Comparison of ENCODE assay signal across 24 mouse cellular contexts in the genomic region with DNA sequence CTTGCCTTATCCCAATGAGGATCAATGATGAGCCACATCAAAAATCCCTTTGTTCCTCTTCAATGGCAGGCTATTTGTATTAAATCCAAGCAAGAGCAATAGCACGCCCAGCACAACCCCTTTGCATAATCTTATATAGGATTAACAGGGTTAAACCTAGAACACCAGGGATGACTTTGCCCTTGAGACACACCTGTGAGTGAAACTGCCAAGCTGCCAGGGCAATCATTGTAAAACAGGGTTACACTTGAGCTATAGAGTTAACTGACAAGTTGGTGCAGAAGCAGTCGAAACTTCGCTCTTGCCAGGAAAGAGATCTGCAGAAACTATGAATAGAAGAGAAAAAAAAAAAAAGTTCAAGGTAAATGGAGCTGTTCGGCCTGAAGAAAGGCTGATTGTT.
DNase-seq lines count a peak whose midpoint lies in the region; ATAC-seq and TF ChIP-seq lines count a peak whose summit lies in the region.
"Had no signal": no experiment of that assay in that cellular context is flagged by ENCODE, and none has a peak within 500 bp of the region (broad histone marks: within the 10 kb centered on the region; RNA-seq: fewer than 3 reads in every experiment).

No protein-coding gene starts in this region.

- H3K36me3 ChIP-seq in forebrain, embryonic 13.5 days (ENCODE audit: poor library complexity, severe bottlenecking) = no peaks in the 10 kb centered on the region
- no peaks in the 10 kb centered on the region for H3K36me3 ChIP-seq in forebrain, embryonic 11.5 days (ENCODE audit: control insufficient read depth, insufficient read depth, low read length)
- H3K36me3 ChIP-seq in intestine, embryonic 16.5 days (ENCODE audit: control insufficient read depth, insufficient read depth, low read length) = no peaks in the 10 kb centered on the region
- no peaks in the 10 kb centered on the region for H3K36me3 ChIP-seq in stomach, postnatal 0 days (ENCODE audit: control insufficient read depth, insufficient read depth, low read length)
- H3K36me3 ChIP-seq: heart, embryonic 13.5 days; hindbrain, embryonic 12.5 days; limb, embryonic 13.5 days; liver, embryonic 13.5 days; midbrain, embryonic 13.5 days had no signal

- H3K4me1 ChIP-seq in forebrain, embryonic 13.5 days = no peaks in the 10 kb centered on the region
- H3K4me1 ChIP-seq in forebrain, embryonic 11.5 days (replicated peaks; ENCODE audit: control insufficient read depth, insufficient read depth, low read length) = no peaks in the 10 kb centered on the region
- H3K4me1 ChIP-seq in embryonic fibroblast, embryonic 13.5 days (ENCODE audit: control insufficient read depth, insufficient read depth, low read length) = peaks cover 15% of the 10 kb centered on the region
- H3K4me1 ChIP-seq in intestine, embryonic 16.5 days (ENCODE audit: control insufficient read depth, insufficient read depth, low read length) = no peaks in the 10 kb centered on the region
- H3K4me1 ChIP-seq in stomach, postnatal 0 days (replicated peaks; ENCODE audit: control insufficient read depth, insufficient read depth) = no peaks in the 10 kb centered on the region
- H3K4me1 ChIP-seq: hindbrain, embryonic 12.5 days; liver, embryonic 13.5 days; megakaryocyte, embryonic 14.5 days; midbrain, embryonic 13.5 days had no signal

- no peak for DNase-seq in forebrain, embryonic 11.5 days (ENCODE audit: low spot score)
- no peak for DNase-seq in stomach, postnatal 0 days (ENCODE audit: low spot score)
- no peak for DNase-seq in spleen, postnatal 14 days (ENCODE audit: low spot score in 2 of 2)
- no peak for DNase-seq in spleen, postnatal 10 days (ENCODE audit: low spot score in 2 of 2)
- DNase-seq: adrenal gland, postnatal 25 days; cerebellum, postnatal 10 days; gastrocnemius, postnatal 10 days; heart, adult 18-20 months; kidney, adult 2 months; layer of hippocampus, postnatal 36 days; liver, embryonic 13.5 days; lung, adult 2 months; lung, postnatal 14 days; thymus, postnatal 36 days had no signal

- H3K9ac ChIP-seq in forebrain, embryonic 13.5 days = no peak overlapping the region
- no peak overlapping the region for H3K9ac ChIP-seq in forebrain, embryonic 11.5 days (ENCODE audit: low read length)
- H3K9ac ChIP-seq in intestine, embryonic 16.5 days (ENCODE audit: low read depth, low read length) = no peak overlapping the region
- no peak overlapping the region for H3K9ac ChIP-seq in stomach, postnatal 0 days (ENCODE audit: low read length)
- H3K9ac ChIP-seq: heart, embryonic 13.5 days; hindbrain, embryonic 12.5 days; limb, embryonic 13.5 days; liver, embryonic 13.5 days; midbrain, embryonic 13.5 days had no signal

- no peak overlapping the region for H3K27ac ChIP-seq in forebrain, embryonic 13.5 days
- H3K27ac ChIP-seq in forebrain, embryonic 11.5 days (ENCODE audit: low read depth, low read length) = no peak overlapping the region
- H3K27ac ChIP-seq in embryonic fibroblast, embryonic 13.5 days (ENCODE audit: insufficient read depth, low read length) = peak overlapping the region; percentile 84
- H3K27ac ChIP-seq in intestine, embryonic 16.5 days (ENCODE audit: low read length) = no peak overlapping the region
- H3K27ac ChIP-seq in stomach, postnatal 0 days (replicated peaks) = no peak overlapping the region; the same call in 1 of the 2 replicates
- H3K27ac ChIP-seq: hindbrain, embryonic 12.5 days; kidney, postnatal 0 days; limb, embryonic 13.5 days; liver, embryonic 13.5 days; midbrain, embryonic 13.5 days had no signal

- no peak for TF ChIP-seq POLR2A in embryonic fibroblast, embryonic 13.5 days (IDR thresholded peaks at IDR 0.05; ENCODE audit: low read depth, low read length)

- peak; percentile 83 for TF ChIP-seq EP300 in stomach, postnatal 0 days (optimal IDR thresholded peaks at IDR 0.05)

- no peaks in the 10 kb centered on the region for H3K9me3 ChIP-seq in forebrain, embryonic 13.5 days (replicated peaks)
- no peaks in the 10 kb centered on the region for H3K9me3 ChIP-seq in forebrain, embryonic 11.5 days (ENCODE audit: control insufficient read depth, low read length)
- H3K9me3 ChIP-seq in intestine, embryonic 16.5 days (ENCODE audit: control insufficient read depth, low read length) = no peaks in the 10 kb centered on the region
- no peaks in the 10 kb centered on the region for H3K9me3 ChIP-seq in stomach, postnatal 0 days (ENCODE audit: control insufficient read depth, low read length)
- H3K9me3 ChIP-seq: heart, embryonic 13.5 days; hindbrain, embryonic 12.5 days; limb, embryonic 13.5 days; liver, embryonic 13.5 days; megakaryocyte, embryonic 14.5 days; midbrain, embryonic 13.5 days had no signal

- TF ChIP-seq CTCF in embryonic fibroblast, embryonic 13.5 days (IDR thresholded peaks at IDR 0.05; ENCODE audit: borderline replicate concordance, insufficient read depth, low read length) = no peak
- no peak for TF ChIP-seq CTCF in stomach, postnatal 0 days (IDR thresholded peaks at IDR 0.05; ENCODE audit: low read depth)

- no peak overlapping the region for H3K4me2 ChIP-seq in forebrain, embryonic 13.5 days
- H3K4me2 ChIP-seq in forebrain, embryonic 11.5 days (ENCODE audit: low read depth, low read length, severe bottlenecking) = no peak overlapping the region
- no peak overlapping the region for H3K4me2 ChIP-seq in intestine, embryonic 16.5 days (ENCODE audit: low read depth, low read length)
- H3K4me2 ChIP-seq in stomach, postnatal 0 days (replicated peaks; ENCODE audit: low read depth) = no peak overlapping the region
- H3K4me2 ChIP-seq: heart, embryonic 13.5 days; hindbrain, embryonic 12.5 days; liver, embryonic 13.5 days; midbrain, embryonic 13.5 days had no signal

- no peak overlapping the region for H3K4me3 ChIP-seq in forebrain, embryonic 13.5 days
- no peak overlapping the region for H3K4me3 ChIP-seq in forebrain, embryonic 11.5 days (ENCODE audit: low read depth, low read length)
- no peak overlapping the region for H3K4me3 ChIP-seq in embryonic fibroblast, embryonic 13.5 days (ENCODE audit: insufficient read depth, low read length)
- H3K4me3 ChIP-seq in intestine, embryonic 16.5 days (ENCODE audit: low read length) = no peak overlapping the region
- H3K4me3 ChIP-seq in stomach, postnatal 0 days (ENCODE audit: low read depth, low read length) = no peak overlapping the region
- H3K4me3 ChIP-seq: erythroblast, embryonic 14.5 days; heart, embryonic 13.5 days; hindbrain, embryonic 12.5 days; limb, embryonic 13.5 days; liver, embryonic 13.5 days; megakaryocyte, embryonic 14.5 days; midbrain, embryonic 13.5 days had no signal

- H3K27me3 ChIP-seq in forebrain, embryonic 13.5 days = no peaks in the 10 kb centered on the region
- no peaks in the 10 kb centered on the region for H3K27me3 ChIP-seq in forebrain, embryonic 11.5 days (ENCODE audit: control insufficient read depth, insufficient read depth, low read length)
- H3K27me3 ChIP-seq in intestine, embryonic 16.5 days (replicated peaks; ENCODE audit: control insufficient read depth, insufficient read depth, low read length) = no peaks in the 10 kb centered on the region
- H3K27me3 ChIP-seq in stomach, postnatal 0 days (ENCODE audit: control insufficient read depth, insufficient read depth, low read length) = no peaks in the 10 kb centered on the region
- H3K27me3 ChIP-seq: heart, embryonic 13.5 days; hindbrain, embryonic 12.5 days; limb, embryonic 13.5 days; liver, embryonic 13.5 days; megakaryocyte, embryonic 14.5 days; midbrain, embryonic 13.5 days had no signal

- ATAC-seq in forebrain, embryonic 13.5 days = 0 out of 2 replicates have a peak, but pooled peaks have one; percentile 4
- no peak for ATAC-seq in forebrain, embryonic 11.5 days (replicated peaks; ENCODE audit: low FRiP score)
- peak; percentile 84 for ATAC-seq in intestine, embryonic 16.5 days
- ATAC-seq in stomach, postnatal 0 days (ENCODE audit: low FRiP score, low TSS enrichment) = peak; percentile 32

- 42% methylated on average over 4 of the region's 4 CpGs for whole genome bisulfite sequencing in forebrain, embryonic 13.5 days
- WGBS in forebrain, embryonic 11.5 days = 59% methylated on average over 4 of the region's 4 CpGs
- WGBS in intestine, embryonic 16.5 days = 56% methylated on average over 4 of the region's 4 CpGs
- WGBS in stomach, postnatal 0 days = 53% methylated on average over 4 of the region's 4 CpGs
